Mouse (Mus musculus) kidney, embryonic 16.5 days (tissue): ENCODE results near the gene Suox. TPM values are rescaled to one million over a fixed set of nuclear protein-coding genes. Genes with fewer than 3 reads are reported as not detected.

ENCODE experiments used
- ATAC-seq: fragments of 200-750 bp; cut with Nextera tagmentation; 2 replicates; pipeline ENCODE4 v1.8.0; 2017; ENCODE audit warnings: moderate TSS enrichment; ENCODE audit not compliant: low FRiP score, low TSS enrichment
- H3K27ac ChIP-seq: fragments of 300-500 bp; sonication (generic); 2 replicates; pipeline ENCODE4 v1.5.1; 2014; ENCODE audit warnings: low read length
- H3K27me3 ChIP-seq: fragments of 300-500 bp; sonication (generic); 2 replicates; pipeline ENCODE4 v1.6.1; 2014; ENCODE audit warnings: low read length, control low read depth, mixed read lengths; ENCODE audit not compliant: insufficient read depth
- H3K36me3 ChIP-seq: fragments of 300-500 bp; sonication (generic); 2 replicates; pipeline ENCODE4 v1.6.1; 2014; ENCODE audit warnings: low read length, control low read depth, mixed read lengths; ENCODE audit not compliant: insufficient read depth
- H3K4me1 ChIP-seq: fragments of 300-500 bp; sonication (generic); 2 replicates; pipeline ENCODE4 v1.6.1; 2014; ENCODE audit warnings: low read length, control low read depth, mixed read lengths; ENCODE audit not compliant: insufficient read depth
- H3K4me2 ChIP-seq: fragments of 300-500 bp; sonication (generic); replicated peaks from 2 replicates; pipeline ENCODE4 v1.6.1; 2014; ENCODE audit warnings: low read depth, low read length
- H3K4me3 ChIP-seq: fragments of 300-500 bp; sonication (generic); 2 replicates; pipeline ENCODE4 v1.5.1; 2014; ENCODE audit warnings: mild to moderate bottlenecking, low read length
- H3K9ac ChIP-seq: fragments of 300-500 bp; sonication (generic); replicated peaks from 2 replicates; pipeline ENCODE4 v1.6.1; 2014; ENCODE audit warnings: low read length
- H3K9me3 ChIP-seq: fragments of 300-500 bp; sonication (generic); 2 replicates; pipeline ENCODE4 v1.6.1; 2016; ENCODE audit warnings: low read length, control low read depth
- WGBS: fragments of 180-500 bp; shearing (Covaris S2); extraction: QIAGEN DNeasy Blood & Tissue Kit; methylation state at CpG from one replicate; pipeline ENCODE4 v1.1.7; 2014; 5-methylcytosine and 5-hydroxymethylcytosine counted together
- polyA plus RNA-seq: library from polyadenylated mRNA; unstranded; fragments of >200 nt; fragmentation: Nextera tagmentation; extraction: Ambion mirVana; gene quantifications from 2 replicates; pipeline ENCODE4 v1.2.1, GENCODE M21; 2015

The Suox gene
- polyA plus RNA-seq, 1 experiment from 2014 or later: 16.3 TPM

- H3K9me3 ChIP-seq: no peaks in the 10 kb centered on the region
- ATAC-seq: no peak
- H3K27me3 ChIP-seq: no peaks in the 10 kb centered on the region
- no peak overlapping the region for H3K27ac ChIP-seq
- H3K4me1 ChIP-seq: 0 out of 2 replicates have a peak, but pooled peaks cover 5% of the 10 kb centered on the region
- H3K9ac ChIP-seq: no peak overlapping the region
- no peaks in the 10 kb centered on the region for H3K36me3 ChIP-seq
- no peak overlapping the region for H3K4me2 ChIP-seq
- no peak overlapping the region for H3K4me3 ChIP-seq
- 73% methylated on average over 3 of the region's 3 CpGs for WGBS
Observed at GRCm38 (mm10) chr10:128664808-128665207, 9.1 kb downstream of the Suox start.

- 61% methylated on average over 5 of the region's 5 CpGs for WGBS
- H3K4me3 ChIP-seq: no peak overlapping the region
- no peak overlapping the region for H3K4me2 ChIP-seq
- no peaks in the 10 kb centered on the region for H3K27me3 ChIP-seq
- H3K9ac ChIP-seq: no peak overlapping the region
- H3K36me3 ChIP-seq: no peaks in the 10 kb centered on the region
- H3K27ac ChIP-seq: no peak overlapping the region
- no peaks in the 10 kb centered on the region for H3K9me3 ChIP-seq
- 0 out of 2 replicates have a peak, but pooled peaks cover 3% of the 10 kb centered on the region for H3K4me1 ChIP-seq
- ATAC-seq: no peak
Observed at GRCm38 (mm10) chr10:128663441-128664220, 10.2 kb downstream of the Suox start.

GRCm38 (mm10) chr10:128662465-128662864, 11.4 kb downstream of the Suox start:
- Histone ChIP-seq H3K36me3 (no peaks in the 10 kb centered on the region), H3K4me2 (no peak overlapping the region), H3K4me1 (no peaks in the 10 kb centered on the region), H3K27me3 (no peaks in the 10 kb centered on the region), H3K9ac (no peak overlapping the region), H3K4me3 (no peak overlapping the region), H3K9me3 (no peaks in the 10 kb centered on the region), H3K27ac (no peak overlapping the region)
- ATAC-seq: no peak

GRCm38 (mm10) chr10:128659490-128659889, 14.4 kb downstream of the Suox start:
- H3K4me1 ChIP-seq: no peaks in the 10 kb centered on the region
- no peaks in the 10 kb centered on the region for H3K27me3 ChIP-seq
- no peak overlapping the region for H3K4me3 ChIP-seq
- 48% methylated on average over 9 of the region's 9 CpGs for WGBS
- H3K9me3 ChIP-seq: no peaks in the 10 kb centered on the region
- H3K36me3 ChIP-seq: no peaks in the 10 kb centered on the region
- no peak overlapping the region for H3K27ac ChIP-seq
- H3K4me2 ChIP-seq: no peak overlapping the region
- ATAC-seq: no peak
- no peak overlapping the region for H3K9ac ChIP-seq

GRCm38 (mm10) chr10:128657844-128658243, 16.0 kb downstream of the Suox start:
- no peak for ATAC-seq
- Histone ChIP-seq H3K4me1 (no peaks in the 10 kb centered on the region), H3K9me3 (no peaks in the 10 kb centered on the region), H3K4me3 (no peak overlapping the region), H3K9ac (no peak overlapping the region), H3K27ac (no peak overlapping the region), H3K36me3 (no peaks in the 10 kb centered on the region), H3K27me3 (no peaks in the 10 kb centered on the region), H3K4me2 (no peak overlapping the region)
- 54% methylated on average over 9 of the region's 9 CpGs for WGBS

GRCm38 (mm10) chr10:128656731-128657130, 17.1 kb downstream of the Suox start:
- no peak overlapping the region for H3K4me2 ChIP-seq
- H3K27me3 ChIP-seq: no peaks in the 10 kb centered on the region
- WGBS: 90% methylated on average over 1 of the region's 1 CpGs
- H3K4me1 ChIP-seq: no peaks in the 10 kb centered on the region
- no peaks in the 10 kb centered on the region for H3K36me3 ChIP-seq
- H3K9ac ChIP-seq: no peak overlapping the region
- no peak overlapping the region for H3K4me3 ChIP-seq
- ATAC-seq: no peak
- no peak overlapping the region for H3K27ac ChIP-seq
- no peaks in the 10 kb centered on the region for H3K9me3 ChIP-seq

- Histone ChIP-seq H3K4me2 (no peak overlapping the region), H3K27me3 (no peaks in the 10 kb centered on the region), H3K27ac (no peak overlapping the region), H3K36me3 (no peaks in the 10 kb centered on the region), H3K9me3 (no peaks in the 10 kb centered on the region), H3K9ac (no peak overlapping the region), H3K4me1 (no peaks in the 10 kb centered on the region), H3K4me3 (no peak overlapping the region)
- 86% methylated on average over 3 of the region's 3 CpGs for WGBS
- no peak for ATAC-seq
Observed at GRCm38 (mm10) chr10:128655254-128655653, 18.6 kb downstream of the Suox start.

- Histone ChIP-seq H3K4me1 (no peaks in the 10 kb centered on the region), H3K27ac (no peak overlapping the region), H3K9ac (no peak overlapping the region), H3K27me3 (no peaks in the 10 kb centered on the region), H3K4me2 (no peak overlapping the region), H3K4me3 (no peak overlapping the region), H3K36me3 (no peaks in the 10 kb centered on the region), H3K9me3 (no peaks in the 10 kb centered on the region)
- no peak for ATAC-seq
- 71% methylated on average over 4 of the region's 4 CpGs for WGBS
Observed at GRCm38 (mm10) chr10:128653866-128654265, 20.0 kb downstream of the Suox start.

GRCm38 (mm10) chr10:128646139-128647089, 27.5 kb downstream of the Suox start:
- Histone ChIP-seq H3K9me3 (no peaks in the 10 kb centered on the region), H3K4me2 (peak overlapping the region; percentile 94), H3K9ac (peak overlapping the region; percentile 25), H3K27me3 (no peaks in the 10 kb centered on the region), H3K36me3 (no peaks in the 10 kb centered on the region), H3K27ac (peak overlapping the region; percentile 32; the same call in 1 of the 2 replicates), H3K4me3 (peak overlapping the region; percentile 60), H3K4me1 (peaks cover 14% of the 10 kb centered on the region)
- WGBS: 19% methylated on average over 5 of the region's 13 CpGs
- ATAC-seq: peak; percentile 71; the same call in 1 of the 2 replicates
